Mouse (Mus musculus): ENCODE results near the gene Prss50.
A peak's percentile ranks its signal among the peaks of the same experiment; 100 is the strongest.

The Prss50 gene

GRCm38 (mm10) chr9:110875288-110875695 lies 17.5 kb downstream of the Prss50 start:
- DNase-seq: no peak

- DNase-seq: no peak
Measured at GRCm38 (mm10) chr9:110877353-110877752, 19.6 kb downstream of the Prss50 start.

- DNase-seq: peak; percentile 93 to 94
Measured at GRCm38 (mm10) chr9:110877888-110878287, 20.1 kb downstream of the Prss50 start.

GRCm38 (mm10) chr9:110879191-110879920 lies 21.6 kb downstream of the Prss50 start, which contains the start of gene Als2cl:
Als2cl (plus strand) TSS chr9:110879870.
- DNase-seq: peak; percentile 63 to 81

GRCm38 (mm10) chr9:110879998-110880561 lies 22.3 kb downstream of the Prss50 start, which contains the start of gene Tmie:
Tmie (minus strand) TSS chr9:110880113.
- peak; percentile 58 to 66 for DNase-seq

- no peak for DNase-seq
Measured at GRCm38 (mm10) chr9:110880772-110881171, 23.0 kb downstream of the Prss50 start.

GRCm38 (mm10) chr9:110881953-110882352 lies 24.2 kb downstream of the Prss50 start:
- DNase-seq: no peak

GRCm38 (mm10) chr9:110887388-110888303 lies 29.9 kb downstream of the Prss50 start:
- no peak for DNase-seq

GRCm38 (mm10) chr9:110888935-110889334 lies 31.2 kb downstream of the Prss50 start:
- DNase-seq: no peak

GRCm38 (mm10) chr9:110890026-110890783 lies 32.4 kb downstream of the Prss50 start:
- peak in 1 of 2 experiments; percentile 33 for DNase-seq

GRCm38 (mm10) chr9:110891077-110891828 lies 33.5 kb downstream of the Prss50 start:
- DNase-seq: no peak

- peak; percentile 59 to 64 for DNase-seq
Measured at GRCm38 (mm10) chr9:110892552-110892951, 34.8 kb downstream of the Prss50 start.

GRCm38 (mm10) chr9:110893429-110893828 lies 35.7 kb downstream of the Prss50 start:
- DNase-seq: peak in 1 of 2 experiments; percentile 14

- peak in 1 of 2 experiments; percentile 18 for DNase-seq
Measured at GRCm38 (mm10) chr9:110895507-110895906, 37.7 kb downstream of the Prss50 start.

- peak; percentile 42 to 52 for DNase-seq
Measured at GRCm38 (mm10) chr9:110895994-110896393, 38.2 kb downstream of the Prss50 start.

GRCm38 (mm10) chr9:110896595-110896994 lies 38.8 kb downstream of the Prss50 start:
- DNase-seq: peak in 1 of 2 experiments; percentile 14

GRCm38 (mm10) chr9:110899451-110900008 lies 41.8 kb downstream of the Prss50 start:
- peak in 1 of 2 experiments; percentile 25 for DNase-seq

GRCm38 (mm10) chr9:110901204-110901603 lies 43.4 kb downstream of the Prss50 start:
- DNase-seq: peak; percentile 49 to 67

GRCm38 (mm10) chr9:110902271-110902670 lies 44.5 kb downstream of the Prss50 start:
- peak; percentile 42 to 50 for DNase-seq

- no peak for DNase-seq
Measured at GRCm38 (mm10) chr9:110907201-110907837, 49.6 kb downstream of the Prss50 start.

Measured in cerebellum, postnatal 10 days (tissue).